Mouse (Mus musculus): Measurements from ENCODE around the gene Sec14l2. TPM values are rescaled to one million over a fixed set of nuclear protein-coding genes. Genes with fewer than 3 reads are reported as not detected.
A peak's percentile ranks its signal among the peaks of the same experiment; 100 is the strongest.

Sec14l2 gene
- polyA plus RNA-seq, 1 experiment, result 10.9 TPM

DNA sequence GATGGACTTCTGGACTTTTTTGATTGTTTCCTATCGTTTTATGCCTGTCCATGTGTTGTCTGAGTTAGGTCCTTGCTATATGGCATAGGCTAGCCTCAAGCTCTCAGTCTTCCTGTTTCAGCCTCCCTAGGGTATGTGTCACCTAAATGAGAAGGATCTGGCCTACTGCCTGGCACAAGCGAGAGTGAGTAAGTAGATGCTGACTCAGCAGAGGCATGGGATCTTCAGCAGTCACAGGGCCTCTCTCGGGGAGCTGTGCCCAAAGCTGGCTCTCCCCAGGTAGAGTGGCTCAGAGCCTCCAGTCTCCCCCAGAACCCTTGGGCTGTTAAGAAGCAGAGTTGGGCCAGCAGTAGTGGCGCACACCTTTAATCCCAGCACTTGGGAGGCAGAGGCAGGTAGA is 19.1 kb upstream of the Sec14l2 start:
- TF ChIP-seq MYOD1 (IDR thresholded peaks at IDR 0.05; ENCODE audit: control insufficient read depth in 1 of 3, insufficient read length in 2 of 3, low read depth in 2 of 3) (no peak), CEBPB (IDR thresholded peaks at IDR 0.05; ENCODE audit: insufficient read depth, poor library complexity, severe bottlenecking) (no peak), E2F4 (IDR thresholded peaks at IDR 0.05; ENCODE audit: insufficient read depth) (no peak), MAX (IDR thresholded peaks at IDR 0.05; ENCODE audit: low read depth) (no peak), MYOG (IDR thresholded peaks at IDR 0.05; ENCODE audit: control insufficient read depth in 1 of 3, insufficient read depth in 1 of 3, insufficient read length in 2 of 3, low read depth in 2 of 3) (no peak), REST (IDR thresholded peaks at IDR 0.05; ENCODE audit: insufficient read depth, insufficient read length) (no peak), SRF (IDR thresholded peaks at IDR 0.05; ENCODE audit: control insufficient read depth, insufficient read length, low read depth) (no peak), USF1 (IDR thresholded peaks at IDR 0.05; ENCODE audit: low read depth) (no peak), POLR2AphosphoS2 (IDR thresholded peaks at IDR 0.05; ENCODE audit: insufficient read length, low read depth) (no peak), TCF12 (IDR thresholded peaks at IDR 0.05; ENCODE audit: insufficient read depth, poor library complexity, severe bottlenecking) (no peak), TCF3 (IDR thresholded peaks at IDR 0.05; ENCODE audit: insufficient read length, low read depth) (no peak)
- Histone ChIP-seq H3K27me3 (ENCODE audit: control insufficient read depth, insufficient read depth, insufficient read length) (no peaks in the 10 kb centered on the region), H3K4me3 (no peak overlapping the region), H3K4me2 (ENCODE audit: low read depth) (no peak overlapping the region), H3K36me3 (ENCODE audit: control insufficient read depth, insufficient read depth) (peaks cover 17% of the 10 kb centered on the region), H3ac (ENCODE audit: control insufficient read depth, insufficient read length) (no peak overlapping the region), H3K79me2 (ENCODE audit: control insufficient read depth, insufficient read depth) (no peaks in the 10 kb centered on the region)

DNA sequence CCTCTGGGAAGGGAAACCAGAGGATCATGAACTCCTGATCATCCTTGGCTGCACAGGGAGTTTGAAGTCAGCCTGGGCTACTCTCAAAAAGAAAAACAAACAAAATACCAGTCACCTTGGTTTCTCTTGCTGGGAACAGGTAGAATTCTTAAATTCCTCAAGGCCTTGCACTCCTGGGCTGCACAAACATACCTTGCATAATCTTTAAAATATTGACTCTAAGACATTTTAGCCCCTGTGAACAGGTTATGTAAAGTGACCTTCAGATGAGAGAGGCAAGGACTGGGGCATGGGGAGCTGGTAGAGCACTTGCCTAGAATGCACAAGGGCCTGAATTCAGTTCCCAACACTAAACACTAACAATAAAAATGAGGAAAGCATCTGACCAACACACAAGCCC is 18.3 kb upstream of the Sec14l2 start:
- Histone ChIP-seq H3K36me3 (ENCODE audit: control insufficient read depth, insufficient read depth) (peaks cover 17% of the 10 kb centered on the region), H3K4me3 (no peak overlapping the region), H3K4me2 (ENCODE audit: low read depth) (no peak overlapping the region), H3K27me3 (ENCODE audit: control insufficient read depth, insufficient read depth, insufficient read length) (no peaks in the 10 kb centered on the region), H3ac (ENCODE audit: control insufficient read depth, insufficient read length) (no peak overlapping the region), H3K79me2 (ENCODE audit: control insufficient read depth, insufficient read depth) (no peaks in the 10 kb centered on the region)
- no peak for TF ChIP-seq SRF (IDR thresholded peaks at IDR 0.05; ENCODE audit: control insufficient read depth, insufficient read length, low read depth)
- TF ChIP-seq TCF3 (IDR thresholded peaks at IDR 0.05; ENCODE audit: insufficient read length, low read depth), result no peak
- TF ChIP-seq POLR2A (IDR thresholded peaks at IDR 0.05; ENCODE audit: insufficient read length, low read depth), result no peak
- no peak for TF ChIP-seq MYOG (IDR thresholded peaks at IDR 0.05; ENCODE audit: control insufficient read depth in 1 of 3, insufficient read depth in 1 of 3, insufficient read length in 2 of 3, low read depth in 2 of 3)
- no peak for TF ChIP-seq USF1 (IDR thresholded peaks at IDR 0.05; ENCODE audit: low read depth)
- no peak for TF ChIP-seq REST (IDR thresholded peaks at IDR 0.05; ENCODE audit: insufficient read depth, insufficient read length)
- TF ChIP-seq TCF12 (IDR thresholded peaks at IDR 0.05; ENCODE audit: insufficient read depth, poor library complexity, severe bottlenecking), result no peak
- TF ChIP-seq MAX (IDR thresholded peaks at IDR 0.05; ENCODE audit: low read depth), result no peak
- TF ChIP-seq MYOD1 (IDR thresholded peaks at IDR 0.05; ENCODE audit: control insufficient read depth in 1 of 3, insufficient read length in 2 of 3, low read depth in 2 of 3), result no peak
- TF ChIP-seq CEBPB (IDR thresholded peaks at IDR 0.05; ENCODE audit: insufficient read depth, poor library complexity, severe bottlenecking), result no peak
- TF ChIP-seq E2F4 (IDR thresholded peaks at IDR 0.05; ENCODE audit: insufficient read depth), result no peak
- no peak for TF ChIP-seq POLR2AphosphoS2 (IDR thresholded peaks at IDR 0.05; ENCODE audit: insufficient read length, low read depth)

DNA sequence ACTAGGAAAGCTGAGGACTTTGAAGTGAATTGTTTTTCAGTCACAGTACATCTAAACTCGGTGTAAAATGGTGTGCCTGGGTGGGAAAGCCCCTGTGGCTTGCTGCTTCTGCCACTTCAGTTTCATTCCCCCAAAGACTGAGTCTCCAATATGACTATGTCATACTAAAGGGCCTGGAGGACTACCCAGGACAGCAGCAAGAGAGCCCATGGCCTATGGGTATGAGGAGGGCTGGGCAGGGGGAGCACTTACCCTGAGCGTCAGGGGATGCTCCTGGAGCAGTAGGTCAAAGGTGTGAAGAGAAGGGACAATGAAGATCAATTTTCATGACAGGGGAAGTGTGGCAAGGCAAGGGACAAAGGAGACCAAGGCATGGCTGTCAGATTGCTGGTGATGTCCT is 15.7 kb upstream of the Sec14l2 start:
- Histone ChIP-seq H3ac (ENCODE audit: control insufficient read depth, insufficient read length) (no peak overlapping the region), H3K79me2 (ENCODE audit: control insufficient read depth, insufficient read depth) (no peaks in the 10 kb centered on the region), H3K36me3 (ENCODE audit: control insufficient read depth, insufficient read depth) (peaks cover 17% of the 10 kb centered on the region), H3K27me3 (ENCODE audit: control insufficient read depth, insufficient read depth, insufficient read length) (no peaks in the 10 kb centered on the region), H3K4me3 (no peak overlapping the region), H3K4me2 (ENCODE audit: low read depth) (no peak overlapping the region)
- no peak for TF ChIP-seq E2F4 (IDR thresholded peaks at IDR 0.05; ENCODE audit: insufficient read depth)
- no peak for TF ChIP-seq SRF (IDR thresholded peaks at IDR 0.05; ENCODE audit: control insufficient read depth, insufficient read length, low read depth)
- TF ChIP-seq POLR2AphosphoS2 (IDR thresholded peaks at IDR 0.05; ENCODE audit: insufficient read length, low read depth), result no peak
- no peak for TF ChIP-seq MYOG (IDR thresholded peaks at IDR 0.05; ENCODE audit: control insufficient read depth in 1 of 3, insufficient read depth in 1 of 3, insufficient read length in 2 of 3, low read depth in 2 of 3)
- TF ChIP-seq TCF3 (IDR thresholded peaks at IDR 0.05; ENCODE audit: insufficient read length, low read depth), result no peak
- no peak for TF ChIP-seq USF1 (IDR thresholded peaks at IDR 0.05; ENCODE audit: low read depth)
- TF ChIP-seq TCF12 (IDR thresholded peaks at IDR 0.05; ENCODE audit: insufficient read depth, poor library complexity, severe bottlenecking), result no peak
- no peak for TF ChIP-seq MAX (IDR thresholded peaks at IDR 0.05; ENCODE audit: low read depth)
- no peak for TF ChIP-seq POLR2A (IDR thresholded peaks at IDR 0.05; ENCODE audit: insufficient read length, low read depth)
- no peak for TF ChIP-seq REST (IDR thresholded peaks at IDR 0.05; ENCODE audit: insufficient read depth, insufficient read length)
- no peak for TF ChIP-seq MYOD1 (IDR thresholded peaks at IDR 0.05; ENCODE audit: control insufficient read depth in 1 of 3, insufficient read length in 2 of 3, low read depth in 2 of 3)
- no peak for TF ChIP-seq CEBPB (IDR thresholded peaks at IDR 0.05; ENCODE audit: insufficient read depth, poor library complexity, severe bottlenecking)

DNA sequence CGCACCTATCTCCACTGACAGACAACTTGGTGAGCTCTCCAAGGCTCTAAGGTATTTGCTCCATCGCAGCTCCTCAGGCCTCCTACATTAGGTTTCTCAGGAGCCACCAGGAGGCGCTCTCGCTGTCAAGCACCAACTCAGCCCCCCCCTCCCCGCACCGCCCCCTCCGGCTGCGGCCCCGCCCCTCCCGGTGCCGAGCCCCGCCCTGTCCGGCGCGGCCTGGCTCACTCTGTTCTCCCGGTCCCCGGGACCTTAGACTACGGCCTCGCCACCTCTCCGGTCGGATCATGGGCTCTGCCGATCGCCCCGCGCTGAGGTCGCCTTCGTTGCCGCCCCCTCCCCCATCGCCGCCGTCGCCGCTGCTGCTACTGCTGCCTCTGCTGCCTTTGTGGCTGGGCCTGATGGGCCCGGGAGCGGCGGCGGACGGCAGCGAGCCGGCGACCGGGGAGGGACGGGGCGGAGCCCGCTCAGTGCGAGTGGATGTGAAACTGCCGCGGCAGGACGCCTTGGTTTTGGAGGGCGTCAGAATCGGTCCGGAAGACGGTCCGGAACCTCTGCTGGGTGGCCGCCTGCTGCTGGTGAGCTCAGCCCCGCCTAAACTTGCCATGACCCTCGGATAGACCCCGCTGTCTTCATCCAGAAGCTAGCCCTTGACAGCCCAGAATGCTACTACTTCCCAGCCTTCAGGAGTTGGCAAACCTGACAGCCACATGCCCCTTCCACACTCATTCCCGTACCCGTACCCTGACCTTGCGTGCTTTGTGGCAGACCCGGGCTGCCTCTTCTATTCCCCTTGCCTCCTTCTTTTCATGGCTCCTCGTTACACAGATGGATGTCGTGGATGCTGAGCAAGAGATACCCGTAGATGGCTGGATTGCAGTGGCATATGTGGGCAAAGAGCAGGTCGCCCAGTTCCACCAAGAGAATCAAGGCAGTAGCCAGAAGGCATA is 12.0 kb upstream of the Sec14l2 start, which contains the start of gene Rnf215:
Gene Rnf215 (plus strand): TSS at position 217 of the 950 bp plus-strand sequence.
- H3K4me2 ChIP-seq (ENCODE audit: low read depth), result peak within 1 kb of the TSS; percentile 87
- peak within 1 kb of the TSS; percentile 54 for H3K4me3 ChIP-seq
- H3ac ChIP-seq (ENCODE audit: control insufficient read depth, insufficient read length), result peak within 1 kb of the TSS; percentile 46
- H3K27me3 ChIP-seq (ENCODE audit: control insufficient read depth, insufficient read depth, insufficient read length), result no peaks in the 10 kb centered on the region
- no peak for TF ChIP-seq TCF3 (IDR thresholded peaks at IDR 0.05; ENCODE audit: insufficient read length, low read depth)
- peak; percentile 84 for TF ChIP-seq POLR2AphosphoS2 (IDR thresholded peaks at IDR 0.05; ENCODE audit: insufficient read length, low read depth)
- TF ChIP-seq POLR2A (IDR thresholded peaks at IDR 0.05; ENCODE audit: insufficient read length, low read depth), result peak; percentile 93
- H3K79me2 ChIP-seq (ENCODE audit: control insufficient read depth, insufficient read depth), result no peaks in the 10 kb centered on the region
- H3K36me3 ChIP-seq (ENCODE audit: control insufficient read depth, insufficient read depth), result no peaks in the 10 kb centered on the region

All from myocyte (in vitro differentiated cells).